Mouse (Mus musculus) limb, embryonic 11.5 days (tissue): Measurements from ENCODE around the gene Cyp26a1. TPM values are rescaled to one million over a fixed set of nuclear protein-coding genes. Genes with fewer than 3 reads are reported as not detected.
A peak's percentile ranks its signal among the peaks of the same experiment; 100 is the strongest.

Source experiments
- ATAC-seq: fragments of 200-750 bp; cut with Nextera tagmentation; 2 replicates; pipeline ENCODE4 v1.8.0; 2017; ENCODE audit warnings: low read depth; ENCODE audit not compliant: insufficient number of reproducible peaks, low FRiP score, low TSS enrichment
- DNase-seq: peaks from one replicate; pipeline ENCODE4 v3.0.0-alpha.2; 2015; ENCODE audit warnings: low spot score
- H3K27ac ChIP-seq: fragments of 300-500 bp; sonication (generic); replicated peaks from 2 replicates; pipeline ENCODE4 v1.5.1; 2014; ENCODE audit warnings: low read depth, mild to moderate bottlenecking, low read length
- H3K27me3 ChIP-seq: fragments of 300-500 bp; sonication (generic); 2 replicates; pipeline ENCODE4 v1.6.1; 2014; ENCODE audit warnings: mild to moderate bottlenecking, low read length, mixed read lengths; ENCODE audit not compliant: control insufficient read depth, insufficient read depth
- H3K36me3 ChIP-seq: fragments of 300-500 bp; sonication (generic); 2 replicates; pipeline ENCODE4 v1.6.1; 2014; ENCODE audit warnings: mild to moderate bottlenecking, low read length, moderate library complexity, mixed read lengths; ENCODE audit not compliant: control insufficient read depth, insufficient read depth
- H3K4me1 ChIP-seq: fragments of 300-500 bp; sonication (generic); 2 replicates; pipeline ENCODE4 v1.6.1; 2014; ENCODE audit warnings: low read length, mixed read lengths; ENCODE audit not compliant: control insufficient read depth, insufficient read depth
- H3K4me2 ChIP-seq: fragments of 300-500 bp; sonication (generic); 2 replicates; pipeline ENCODE4 v1.6.1; 2014; ENCODE audit warnings: low read depth, mild to moderate bottlenecking, moderate library complexity; ENCODE audit not compliant: severe bottlenecking
- H3K4me3 ChIP-seq: fragments of 300-500 bp; sonication (generic); 2 replicates; pipeline ENCODE4 v1.5.1; 2014; ENCODE audit warnings: low read depth, low read length
- H3K9ac ChIP-seq: fragments of 300-500 bp; sonication (generic); 2 replicates; pipeline ENCODE4 v1.6.1; 2014; ENCODE audit warnings: mild to moderate bottlenecking, low read length
- H3K9me3 ChIP-seq: fragments of 300-500 bp; sonication (generic); 2 replicates; pipeline ENCODE4 v1.6.1; 2016; ENCODE audit warnings: low read length; ENCODE audit not compliant: control insufficient read depth
- WGBS: fragments of 180-500 bp; shearing (Covaris S2); extraction: QIAGEN DNeasy Blood & Tissue Kit; methylation state at CpG from one replicate; pipeline ENCODE4 v1.1.7; 2014; 5-methylcytosine and 5-hydroxymethylcytosine counted together
- polyA plus RNA-seq: library from polyadenylated mRNA; unstranded; fragments of >200 nt; fragmentation: Nextera tagmentation; extraction: Ambion mirVana; gene quantifications from 2 replicates; pipeline ENCODE4 v1.2.1, GENCODE M21; 2014

The Cyp26a1 gene
- polyA plus RNA-seq, 1 experiment from 2014 or later: 5.0 TPM

GRCm38 (mm10) chr19:37669486-37669885 lies 28.1 kb upstream of the Cyp26a1 start:
- Histone ChIP-seq H3K4me3 (no peak overlapping the region), H3K9me3 (no peaks in the 10 kb centered on the region), H3K9ac (no peak overlapping the region), H3K27me3 (no peaks in the 10 kb centered on the region), H3K4me1 (no peaks in the 10 kb centered on the region), H3K4me2 (no peak overlapping the region), H3K36me3 (no peaks in the 10 kb centered on the region), H3K27ac (no peak overlapping the region)
- 85% methylated on average over 5 of the region's 5 CpGs for WGBS
- ATAC-seq: no peak
- DNase-seq: no peak

- no peak overlapping the region for H3K4me3 ChIP-seq
- ATAC-seq (no peak), DNase-seq (no peak)
- no peaks in the 10 kb centered on the region for H3K4me1 ChIP-seq
- H3K36me3 ChIP-seq: no peaks in the 10 kb centered on the region
- H3K4me2 ChIP-seq: no peak overlapping the region
- WGBS: 78% methylated on average over 12 of the region's 12 CpGs
- H3K9me3 ChIP-seq: no peaks in the 10 kb centered on the region
- no peak overlapping the region for H3K27ac ChIP-seq
- H3K9ac ChIP-seq: no peak overlapping the region
- H3K27me3 ChIP-seq: no peaks in the 10 kb centered on the region
These were observed 24.2 kb upstream of the Cyp26a1 start for GRCm38 (mm10) chr19:37673393-37673792.

GRCm38 (mm10) chr19:37685281-37685680 lies 12.3 kb upstream of the Cyp26a1 start, which contains the start of gene Cyp26c1:
Gene Cyp26c1 (plus strand): TSS chr19:37685581.
- no peak within 1 kb of the TSS for H3K4me3 ChIP-seq
- WGBS: 0% methylated on average over 6 of the region's 6 CpGs
- H3K4me2 ChIP-seq: no peak within 1 kb of the TSS

GRCm38 (mm10) chr19:37686347-37686746 lies 11.3 kb upstream of the Cyp26a1 start:
- no peak overlapping the region for H3K4me3 ChIP-seq
- peaks cover 86% of the 10 kb centered on the region for H3K27me3 ChIP-seq
- H3K4me2 ChIP-seq: no peak overlapping the region
- 1% methylated on average over 23 of the region's 23 CpGs for WGBS
- no peak overlapping the region for H3K27ac ChIP-seq
- no peak for DNase-seq
- no peak for ATAC-seq
- H3K36me3 ChIP-seq: no peaks in the 10 kb centered on the region
- H3K9ac ChIP-seq: no peak overlapping the region
- no peaks in the 10 kb centered on the region for H3K9me3 ChIP-seq
- H3K4me1 ChIP-seq: peaks cover 7% of the 10 kb centered on the region

More at GRCm38 (mm10) chr19:37685281-37685680, 12.3 kb upstream of the Cyp26a1 start, which contains the start of gene Cyp26c1:
- Histone ChIP-seq H3K27ac (no peak within 1 kb of the TSS), H3K36me3 (no peaks in the 10 kb centered on the region), H3K4me1 (peaks cover 3% of the 10 kb centered on the region), H3K27me3 (peaks cover 76% of the 10 kb centered on the region), H3K9me3 (no peaks in the 10 kb centered on the region), H3K9ac (no peak within 1 kb of the TSS)
- DNase-seq (no peak), ATAC-seq (no peak)

GRCm38 (mm10) chr19:37686941-37687850 lies 10.4 kb upstream of the Cyp26a1 start:
- DNase-seq: peak; percentile 76
- Histone ChIP-seq H3K9me3 (no peaks in the 10 kb centered on the region), H3K36me3 (no peaks in the 10 kb centered on the region), H3K27me3 (peaks cover 95% of the 10 kb centered on the region), H3K4me1 (peaks cover 7% of the 10 kb centered on the region), H3K4me2 (peak overlapping the region; percentile 27), H3K9ac (no peak overlapping the region), H3K27ac (no peak overlapping the region), H3K4me3 (peak overlapping the region; percentile 14)
- peak; percentile 27; the same call in 1 of the 2 replicates for ATAC-seq
- 1% methylated on average over 61 of the region's 62 CpGs for WGBS

GRCm38 (mm10) chr19:37689478-37689877 lies 8.1 kb upstream of the Cyp26a1 start:
- H3K4me2 ChIP-seq: no peak overlapping the region
- H3K4me3 ChIP-seq: no peak overlapping the region
- no peaks in the 10 kb centered on the region for H3K9me3 ChIP-seq
- WGBS: 33% methylated on average over 5 of the region's 5 CpGs
- DNase-seq (no peak), ATAC-seq (no peak)
- H3K9ac ChIP-seq: no peak overlapping the region
- H3K4me1 ChIP-seq: peaks cover 7% of the 10 kb centered on the region
- H3K27ac ChIP-seq: no peak overlapping the region
- peaks cover 100% of the 10 kb centered on the region for H3K27me3 ChIP-seq
- no peaks in the 10 kb centered on the region for H3K36me3 ChIP-seq

- Histone ChIP-seq H3K9me3 (no peaks in the 10 kb centered on the region), H3K36me3 (no peaks in the 10 kb centered on the region), H3K27me3 (peaks cover 100% of the 10 kb centered on the region), H3K4me3 (no peak overlapping the region), H3K4me1 (peaks cover 8% of the 10 kb centered on the region), H3K4me2 (peak overlapping the region; percentile 24), H3K27ac (no peak overlapping the region), H3K9ac (no peak overlapping the region)
- WGBS: under 1% methylated on average over 29 of the region's 29 CpGs
- ATAC-seq (no peak), DNase-seq (peak; percentile 66)
These were observed 6.9 kb upstream of the Cyp26a1 start for GRCm38 (mm10) chr19:37690716-37691115.

- WGBS: under 1% methylated on average over 40 of the region's 40 CpGs
- H3K27ac ChIP-seq: no peak overlapping the region
- H3K9ac ChIP-seq: no peak overlapping the region
- peaks cover 100% of the 10 kb centered on the region for H3K27me3 ChIP-seq
- H3K4me2 ChIP-seq: peak overlapping the region; percentile 55
- no peaks in the 10 kb centered on the region for H3K36me3 ChIP-seq
- H3K4me3 ChIP-seq: peak overlapping the region; percentile 23
- ATAC-seq (peak; percentile 41; the same call in 1 of the 2 replicates), DNase-seq (peak; percentile 78)
- peaks cover 13% of the 10 kb centered on the region for H3K4me1 ChIP-seq
- no peaks in the 10 kb centered on the region for H3K9me3 ChIP-seq
These were observed 4.7 kb upstream of the Cyp26a1 start for GRCm38 (mm10) chr19:37692879-37693278.
